Comparison of ENCODE assay signal across 11 mouse cellular contexts in genomic region chr10:117111455-117111854, GRCm38 (mm10). TPM values are rescaled to one million over a fixed set of nuclear protein-coding genes. Genes with fewer than 3 reads are reported as not detected.
DNase-seq lines count a peak whose midpoint lies in the region.
"Had no signal": no experiment of that assay in that cellular context is flagged by ENCODE, and none has a peak within 500 bp of the region (broad histone marks: within the 10 kb centered on the region; RNA-seq: fewer than 3 reads in every experiment).

No protein-coding gene starts in this region.

- DNase-seq in heart, adult 11 months = peak; percentile 87
- DNase-seq in heart, adult 9 months (ENCODE audit: low spot score in 2 of 2) = no peak
- peak; percentile 16 for DNase-seq in thymus, postnatal 0 days (ENCODE audit: low spot score)
- DNase-seq in thymus, postnatal 14 days = no peak
- DNase-seq in heart, postnatal 4 days = peak; percentile 32
- no peak for DNase-seq in right cerebral cortex, postnatal 4 days
- no peak for DNase-seq in left cerebral cortex, adult 8-10 months (ENCODE audit: low spot score in 2 of 2)
- DNase-seq in right cerebral cortex, postnatal 14 days = no peak
- DNase-seq: gastrocnemius, adult 2 months; kidney, postnatal 4 days; midbrain, embryonic 14.5 days had no signal

RNA-seq across cellular contexts. Expression of gene Frs2, which starts 36.9 kb away (rescaled TPM):
- 13.1 and 14.6 TPM in 2 replicates for polyA plus RNA-seq in thymus, postnatal 0 days (2015; fragmentation: Nextera tagmentation; extraction: Ambion mirVana)
- 10 to 100 TPM; 23.5 to 25.6 TPM for total RNA-seq in heart, postnatal 4 days (2021)
- total RNA-seq in left cerebral cortex, adult 8-10 months (2022) = 10 to 100 TPM; 36.9 to 39.4 (median 38.6) TPM

RNA-seq across cellular contexts. Expression of gene Cct2, which starts 47.8 kb away (rescaled TPM):
- 263 and 270 TPM in 2 replicates for polyA plus RNA-seq in thymus, postnatal 0 days (2015; fragmentation: Nextera tagmentation; extraction: Ambion mirVana)
- total RNA-seq in heart, postnatal 4 days (2021) = 100 to 1,000 TPM; 188 to 195 TPM
- 100 to 1,000 TPM; 148 to 155 (median 154) TPM for total RNA-seq in left cerebral cortex, adult 8-10 months (2022)

Comparison
In these comparisons a context has a peak if more than half of its experiments do, and no peak if none do; other contexts are left out.
1. DNase-seq: peak in heart, adult 11 months (single experiment), thymus, postnatal 0 days (single experiment) and heart, postnatal 4 days (single experiment); none in heart, adult 9 months (0 of 2), thymus, postnatal 14 days (single experiment), right cerebral cortex, postnatal 4 days (single experiment), left cerebral cortex, adult 8-10 months (0 of 2) and right cerebral cortex, postnatal 14 days (single experiment).